In the genomic region with DNA sequence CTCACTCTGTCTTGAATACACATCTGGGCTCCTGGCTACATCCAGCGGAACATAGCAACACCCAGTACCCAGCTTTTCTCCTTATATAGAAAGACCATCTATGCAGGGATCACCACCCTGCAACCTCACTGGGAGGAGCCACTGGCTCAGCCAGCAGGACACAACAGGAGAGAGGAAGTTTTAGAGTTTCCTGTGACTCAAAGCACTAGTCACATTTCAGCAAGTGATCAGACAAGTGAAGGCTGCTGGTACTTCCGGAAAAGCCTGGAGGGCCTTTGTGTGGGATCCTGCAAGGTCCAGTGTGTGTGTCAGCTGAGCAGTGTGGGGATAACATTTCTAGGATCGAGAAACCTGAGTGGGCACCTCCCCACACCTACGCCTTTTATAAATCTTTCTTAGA, we compare ENCODE assay signal across 7 mouse cellular contexts. TPM values are rescaled to one million over a fixed set of nuclear protein-coding genes. Genes with fewer than 3 reads are reported as not detected.
A peak's percentile ranks its signal among the peaks of the same experiment; 100 is the strongest.
DNase-seq lines count a peak whose midpoint lies in the region; ATAC-seq lines count a peak whose summit lies in the region.

No protein-coding gene starts in this region.

- peak; percentile 85 for DNase-seq in CD4-positive helper T cell, adult 2 months (ENCODE audit: low read depth, low spot score)
- DNase-seq in R1 (ENCODE audit: low read depth, low spot score) (peak; percentile 89), liver (peak; percentile 37)
- no peak for DNase-seq in cerebellum, postnatal 36 days
- no peak for DNase-seq in left cerebral cortex, postnatal 36 days (ENCODE audit: low spot score in 2 of 2)

- H3K4me1 ChIP-seq in heart, embryonic 14.5 days (ENCODE audit: control insufficient read depth in 2 of 2, insufficient read depth in 2 of 2, low read length in 2 of 2): peaks cover 20 to 26% of the 10 kb centered on the region in 2 experiments

- peak overlapping the region; percentile 66 to 69 for H3K27ac ChIP-seq in heart, embryonic 14.5 days (replicated peaks in 1 of 2; ENCODE audit: control insufficient read depth in 1 of 2, insufficient read depth in 1 of 2, low read depth in 2 of 2, low read length in 2 of 2)

- no peak overlapping the region for H3K4me2 ChIP-seq in heart, embryonic 14.5 days (ENCODE audit: low read length)

- H3K9ac ChIP-seq in heart, embryonic 14.5 days (ENCODE audit: low read length): no peak overlapping the region

- H3K27me3 ChIP-seq in heart, embryonic 14.5 days (ENCODE audit: control insufficient read depth, insufficient read depth, low read length): no peaks in the 10 kb centered on the region

- H3K9me3 ChIP-seq in heart, embryonic 14.5 days (ENCODE audit: control insufficient read depth, low read length): no peaks in the 10 kb centered on the region

- WGBS in heart, embryonic 14.5 days: 35% methylated on average over 4 of the region's 4 CpGs

- intact Hi-C loops in left cerebral cortex, postnatal 36 days (cut with DNase I): loop anchor here (10.0 kb wide), 1 partner anchor 438 kb away; no protein-coding TSS in a partner anchor

- no peak overlapping the region for H3K4me3 ChIP-seq in heart, embryonic 14.5 days (ENCODE audit: control insufficient read depth in 1 of 2, insufficient read depth in 1 of 2, low read depth in 1 of 2, low read length in 2 of 2)

- no peaks in the 10 kb centered on the region for H3K36me3 ChIP-seq in heart, embryonic 14.5 days (ENCODE audit: control insufficient read depth, insufficient read depth, low read length)

- no peak for ATAC-seq in heart, embryonic 14.5 days (ENCODE audit: insufficient number of reproducible peaks, insufficient read depth, low FRiP score, low read depth)
- ATAC-seq in neutrophil, adult 5-6 weeks (ENCODE audit: extremely low read depth, insufficient number of reproducible peaks, low FRiP score, poor library complexity, severe bottlenecking): peak; percentile 39

RNA-seq across cellular contexts. Expression of a gene that starts 32.4 kb away (rescaled TPM):
- polyA plus RNA-seq in heart, embryonic 14.5 days (2014; fragmentation: Nextera tagmentation; extraction: Ambion mirVana): 12.0 and 13.2 TPM in 2 replicates
- 6.4 and 6.9 TPM in 2 replicates for total RNA-seq in neutrophil, adult 5-6 weeks (2017)
- 1 to 10 TPM; 5.3 to 6.1 TPM for total RNA-seq in left cerebral cortex, postnatal 36 days (2021)

RNA-seq across cellular contexts. Expression of a gene that starts 32.6 kb away (rescaled TPM):
- polyA plus RNA-seq in heart, embryonic 14.5 days (2014; fragmentation: Nextera tagmentation; extraction: Ambion mirVana): 33.4 and 34.8 TPM in 2 replicates
- total RNA-seq in neutrophil, adult 5-6 weeks (2017): 52.5 and 55.4 TPM in 2 replicates
- 10 to 100 TPM; 33.7 to 38.4 TPM for total RNA-seq in left cerebral cortex, postnatal 36 days (2021)

Comparison
In these comparisons a context has a peak if more than half of its experiments do, and no peak if none do; other contexts are left out.
1. DNase-seq: peak in CD4-positive helper T cell, adult 2 months (single experiment), R1 (single experiment) and liver (single experiment); none in cerebellum, postnatal 36 days (0 of 2) and left cerebral cortex, postnatal 36 days (0 of 2).